Mouse (Mus musculus) limb, embryonic 15.5 days (tissue): Measurements from ENCODE around the gene Oxsr1. TPM values are rescaled to one million over a fixed set of nuclear protein-coding genes. Genes with fewer than 3 reads are reported as not detected.
A peak's percentile ranks its signal among the peaks of the same experiment; 100 is the strongest.

Experiments used
- ATAC-seq: fragments of 200-750 bp; cut with Nextera tagmentation; 2 replicates; pipeline ENCODE4 v1.8.0; 2017; ENCODE audit warnings: low read depth, moderate TSS enrichment; ENCODE audit not compliant: insufficient number of reproducible peaks, low FRiP score, low TSS enrichment
- H3K27ac ChIP-seq: fragments of 300-500 bp; sonication (generic); 2 replicates; pipeline ENCODE4 v1.5.1; 2015; ENCODE audit warnings: moderate library complexity, mild to moderate bottlenecking, inconsistent platforms
- H3K27me3 ChIP-seq: fragments of 300-500 bp; sonication (generic); 2 replicates; pipeline ENCODE4 v1.6.1; 2015; ENCODE audit warnings: inconsistent platforms
- H3K36me3 ChIP-seq: fragments of 300-500 bp; sonication (generic); 2 replicates; pipeline ENCODE4 v1.6.1; 2015; ENCODE audit warnings: inconsistent platforms
- H3K4me1 ChIP-seq: fragments of 300-500 bp; sonication (generic); 2 replicates; pipeline ENCODE4 v1.6.1; 2015; ENCODE audit warnings: inconsistent platforms
- H3K4me2 ChIP-seq: fragments of 300-500 bp; sonication (generic); 2 replicates; pipeline ENCODE4 v1.6.1; 2015; ENCODE audit warnings: mild to moderate bottlenecking, inconsistent platforms
- H3K4me3 ChIP-seq: fragments of 300-500 bp; sonication (generic); 2 replicates; pipeline ENCODE4 v1.5.1; 2015; ENCODE audit warnings: mild to moderate bottlenecking, inconsistent platforms
- H3K9ac ChIP-seq: fragments of 300-500 bp; sonication (generic); 2 replicates; pipeline ENCODE4 v1.6.1; 2015; ENCODE audit warnings: inconsistent platforms
- H3K9me3 ChIP-seq: fragments of 300-500 bp; sonication (generic); 2 replicates; pipeline ENCODE4 v1.6.1; 2016; ENCODE audit warnings: inconsistent platforms
- WGBS: fragments of 180-500 bp; shearing (Covaris S2); methylation state at CpG from one replicate; pipeline ENCODE4 v1.1.7; 2015; 5-methylcytosine and 5-hydroxymethylcytosine counted together
- polyA plus RNA-seq: library from polyadenylated mRNA; unstranded; fragments of >200 nt; fragmentation: Nextera tagmentation; extraction: Ambion mirVana; gene quantifications from 2 replicates; pipeline ENCODE4 v1.2.1, GENCODE M21; 2015

The Oxsr1 gene
- polyA plus RNA-seq, 1 experiment from 2014 or later, result 11.5 TPM

DNA sequence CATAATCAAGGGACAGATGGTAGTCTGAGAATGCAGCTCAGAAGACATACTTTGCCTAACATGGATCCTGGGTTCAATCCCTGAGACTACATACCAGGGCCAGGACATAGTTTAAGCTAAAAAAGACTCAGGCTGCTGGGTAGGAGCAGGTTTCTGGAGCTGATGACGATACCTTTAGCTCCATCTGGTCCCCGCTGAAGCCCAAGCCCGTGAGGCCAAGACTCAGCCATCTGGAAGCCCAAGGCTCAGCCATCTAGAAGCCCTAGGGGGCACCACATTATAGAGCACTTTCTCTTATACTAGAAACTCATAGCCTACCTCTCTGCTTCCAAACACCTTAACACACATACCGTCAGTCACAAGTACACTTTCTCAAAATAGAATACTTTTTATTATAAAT is 13.3 kb upstream of the Oxsr1 start:
- no peak for ATAC-seq
- WGBS, result 71% methylated on average over 4 of the region's 4 CpGs
- H3K4me1 ChIP-seq, result peaks cover 20% of the 10 kb centered on the region
- H3K27me3 ChIP-seq, result no peaks in the 10 kb centered on the region
- no peaks in the 10 kb centered on the region for H3K9me3 ChIP-seq
- H3K4me3 ChIP-seq, result no peak overlapping the region
- H3K27ac ChIP-seq, result no peak overlapping the region
- H3K9ac ChIP-seq, result no peak overlapping the region
- peaks cover 12% of the 10 kb centered on the region for H3K36me3 ChIP-seq
- H3K4me2 ChIP-seq, result no peak overlapping the region

DNA sequence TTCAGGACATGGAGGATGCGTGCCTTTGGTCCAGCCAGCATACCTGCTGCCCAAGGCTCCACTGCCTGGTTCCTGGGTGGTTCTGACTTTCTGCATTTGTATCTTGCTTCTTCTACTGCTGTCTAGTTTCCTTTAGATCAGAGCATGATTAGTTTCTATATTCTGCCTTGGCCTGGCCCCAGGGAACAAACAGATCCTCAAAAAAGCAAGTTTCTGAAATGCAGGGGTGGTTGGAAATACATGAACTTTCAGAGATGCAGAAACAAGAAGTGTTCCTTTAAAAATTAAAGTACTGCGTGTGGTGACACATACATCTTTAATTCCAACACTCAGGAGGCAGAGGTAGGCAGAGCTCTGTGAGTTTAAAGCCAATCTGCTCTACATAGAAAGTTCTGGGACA is 12.6 kb upstream of the Oxsr1 start:
- Histone ChIP-seq H3K27ac (no peak overlapping the region), H3K9me3 (no peaks in the 10 kb centered on the region), H3K9ac (no peak overlapping the region), H3K4me3 (no peak overlapping the region), H3K4me2 (no peak overlapping the region), H3K36me3 (peaks cover 12% of the 10 kb centered on the region), H3K4me1 (peaks cover 15% of the 10 kb centered on the region), H3K27me3 (no peaks in the 10 kb centered on the region)
- no peak for ATAC-seq
- WGBS, result 84% methylated on average over 2 of the region's 2 CpGs

DNA sequence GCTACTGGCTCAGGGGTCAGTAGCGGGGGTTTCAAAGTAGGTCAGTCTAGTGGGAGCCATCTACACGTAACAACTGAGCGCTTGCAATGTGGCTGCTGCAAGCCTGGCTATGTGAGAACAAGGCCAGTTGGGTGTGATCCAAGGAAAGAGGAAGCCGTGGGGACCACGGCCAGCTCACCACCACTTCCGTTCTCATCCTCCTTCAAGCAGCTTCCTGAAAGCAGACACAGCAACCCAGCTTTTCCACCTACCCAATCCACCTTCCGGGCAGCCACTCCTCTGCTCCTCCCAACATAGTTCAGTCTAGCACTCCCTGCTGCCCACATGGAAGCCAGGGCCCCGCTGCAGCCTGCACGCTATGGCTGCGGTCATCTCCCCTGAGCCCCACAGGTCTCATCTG is 12.1 kb upstream of the Oxsr1 start:
- no peak overlapping the region for H3K9ac ChIP-seq
- peaks cover 10% of the 10 kb centered on the region for H3K4me1 ChIP-seq
- H3K9me3 ChIP-seq, result no peaks in the 10 kb centered on the region
- no peak overlapping the region for H3K4me3 ChIP-seq
- H3K4me2 ChIP-seq, result no peak overlapping the region
- WGBS, result 53% methylated on average over 10 of the region's 10 CpGs
- peaks cover 12% of the 10 kb centered on the region for H3K36me3 ChIP-seq
- ATAC-seq, result no peak
- no peaks in the 10 kb centered on the region for H3K27me3 ChIP-seq
- no peak overlapping the region for H3K27ac ChIP-seq

DNA sequence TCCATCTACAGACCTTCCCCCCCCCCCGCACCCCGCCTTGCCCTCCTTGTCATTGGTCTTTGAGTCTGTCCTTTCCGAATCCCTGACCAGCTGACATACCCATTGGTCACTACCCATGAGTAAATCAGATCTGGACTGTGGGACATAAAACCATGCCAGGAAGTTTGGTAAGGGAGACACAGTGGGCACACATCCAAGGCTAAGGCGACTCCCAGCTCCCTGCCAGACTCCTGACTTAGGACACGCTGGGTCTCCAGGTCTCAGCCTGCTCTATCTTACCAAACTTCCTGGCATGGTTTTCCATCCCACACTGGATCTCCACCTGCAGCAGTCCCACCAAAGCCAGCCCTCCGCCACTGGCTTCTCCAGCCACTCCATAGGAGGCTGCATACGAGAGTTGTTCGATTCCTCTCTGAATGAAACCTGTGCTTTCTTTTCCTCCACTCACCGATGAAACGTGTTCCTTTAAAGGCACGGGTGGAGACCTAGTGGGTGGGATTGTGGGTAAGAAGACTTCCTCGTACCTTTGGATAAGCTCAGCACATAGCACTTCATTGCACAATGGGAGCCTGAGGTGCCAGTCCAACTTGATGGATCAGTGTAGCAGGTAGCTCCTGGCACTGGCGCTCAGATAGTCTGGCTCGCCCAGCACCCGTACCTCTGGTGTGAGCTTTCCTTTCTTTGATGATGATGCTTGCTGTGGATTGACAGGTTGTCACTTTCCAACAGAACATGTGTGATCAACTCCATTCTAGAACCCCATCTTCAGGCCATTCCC is 8.1 kb upstream of the Oxsr1 start:
- 80% methylated on average over 15 of the region's 15 CpGs for WGBS
- H3K36me3 ChIP-seq, result no peaks in the 10 kb centered on the region
- no peak for ATAC-seq

DNA sequence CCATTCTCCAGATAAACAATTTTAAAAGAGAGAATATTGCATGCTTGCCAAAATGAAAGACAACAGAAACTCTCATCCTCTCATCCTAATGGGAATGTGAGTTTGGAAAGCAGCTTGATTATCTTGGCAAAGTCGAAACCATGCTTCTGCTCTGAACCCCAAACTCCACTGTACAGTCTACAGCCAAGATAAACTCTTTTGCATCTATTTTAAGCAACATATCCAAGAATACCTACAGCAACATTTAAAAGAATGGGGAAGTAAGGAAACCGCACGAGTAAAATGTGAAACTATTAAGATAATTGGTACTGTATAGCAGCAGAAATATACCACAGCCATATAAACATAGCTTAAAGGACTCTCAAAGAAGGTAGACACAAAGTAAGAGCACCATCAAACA is 6.3 kb upstream of the Oxsr1 start:
- Histone ChIP-seq H3K9ac (no peak overlapping the region), H3K36me3 (no peaks in the 10 kb centered on the region), H3K9me3 (no peaks in the 10 kb centered on the region), H3K4me2 (no peak overlapping the region), H3K27ac (no peak overlapping the region), H3K27me3 (no peaks in the 10 kb centered on the region), H3K4me1 (no peaks in the 10 kb centered on the region), H3K4me3 (no peak overlapping the region)
- ATAC-seq, result no peak
- 69% methylated on average over 3 of the region's 3 CpGs for WGBS

More for the DNA sequence above, 8.1 kb upstream of the Oxsr1 start:
- H3K4me1 ChIP-seq, result peaks cover 6% of the 10 kb centered on the region
- H3K9me3 ChIP-seq, result no peaks in the 10 kb centered on the region
- H3K27ac ChIP-seq, result no peak overlapping the region
- no peak overlapping the region for H3K4me3 ChIP-seq
- no peak overlapping the region for H3K4me2 ChIP-seq
- H3K9ac ChIP-seq, result no peak overlapping the region
- no peaks in the 10 kb centered on the region for H3K27me3 ChIP-seq

DNA sequence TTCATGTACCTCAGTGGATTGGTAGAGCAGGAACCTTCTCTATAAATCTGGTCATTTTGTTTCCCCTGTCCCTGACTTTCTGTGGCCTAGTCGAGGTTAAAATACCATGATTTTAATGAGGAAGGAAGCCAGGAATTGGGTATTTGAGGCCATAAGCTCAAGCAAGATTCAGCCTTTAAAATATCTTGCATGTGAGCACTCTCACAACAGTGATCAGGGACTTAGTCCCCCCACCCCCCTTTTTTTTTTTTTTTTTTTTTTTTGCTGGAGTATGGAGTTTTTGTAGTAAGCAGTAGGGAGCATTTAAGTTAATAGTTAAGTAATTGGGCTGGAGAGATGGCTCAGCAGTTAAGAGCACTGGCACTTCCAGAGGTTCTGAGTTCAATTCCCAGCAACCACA is 1.9 kb upstream of the Oxsr1 start:
- no peak overlapping the region for H3K27ac ChIP-seq
- WGBS, result 78% methylated on average over 1 of the region's 1 CpGs
- no peak overlapping the region for H3K9ac ChIP-seq
- H3K4me1 ChIP-seq, result peaks cover 18% of the 10 kb centered on the region; the same call in 1 of the 2 replicates
- no peaks in the 10 kb centered on the region for H3K9me3 ChIP-seq
- no peaks in the 10 kb centered on the region for H3K36me3 ChIP-seq
- H3K4me3 ChIP-seq, result no peak overlapping the region
- H3K4me2 ChIP-seq, result no peak overlapping the region
- ATAC-seq, result no peak
- no peaks in the 10 kb centered on the region for H3K27me3 ChIP-seq

DNA sequence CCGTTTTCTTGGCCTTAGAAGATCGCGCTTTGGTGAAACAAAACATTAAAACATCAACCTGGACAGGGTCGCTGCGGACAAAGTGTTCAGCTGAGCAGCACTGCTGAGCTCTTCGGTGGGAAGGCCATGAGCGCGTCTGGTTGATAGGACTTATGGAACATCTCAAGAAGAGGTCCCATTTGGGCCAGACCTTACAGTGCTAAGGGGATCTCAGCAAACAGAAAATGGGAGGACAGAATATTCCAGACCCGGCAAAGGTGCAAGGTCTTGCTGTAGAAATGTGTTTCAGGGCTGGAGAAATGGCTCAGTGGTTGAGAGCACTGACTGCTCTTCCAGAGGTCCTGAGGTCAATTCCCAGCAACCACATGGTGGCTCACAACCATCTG is 1.0 kb upstream of the Oxsr1 start:
- H3K27me3 ChIP-seq, result no peaks in the 10 kb centered on the region
- H3K4me3 ChIP-seq, result peak overlapping the region; percentile 99
- peak overlapping the region; percentile 97 for H3K4me2 ChIP-seq
- H3K9ac ChIP-seq, result peak overlapping the region; percentile 50
- WGBS, result 7% methylated on average over 9 of the region's 9 CpGs
- peaks cover 18% of the 10 kb centered on the region; the same call in 1 of the 2 replicates for H3K4me1 ChIP-seq
- ATAC-seq, result no peak
- no peaks in the 10 kb centered on the region for H3K36me3 ChIP-seq
- no peaks in the 10 kb centered on the region for H3K9me3 ChIP-seq
- H3K27ac ChIP-seq, result peak overlapping the region; percentile 92

DNA sequence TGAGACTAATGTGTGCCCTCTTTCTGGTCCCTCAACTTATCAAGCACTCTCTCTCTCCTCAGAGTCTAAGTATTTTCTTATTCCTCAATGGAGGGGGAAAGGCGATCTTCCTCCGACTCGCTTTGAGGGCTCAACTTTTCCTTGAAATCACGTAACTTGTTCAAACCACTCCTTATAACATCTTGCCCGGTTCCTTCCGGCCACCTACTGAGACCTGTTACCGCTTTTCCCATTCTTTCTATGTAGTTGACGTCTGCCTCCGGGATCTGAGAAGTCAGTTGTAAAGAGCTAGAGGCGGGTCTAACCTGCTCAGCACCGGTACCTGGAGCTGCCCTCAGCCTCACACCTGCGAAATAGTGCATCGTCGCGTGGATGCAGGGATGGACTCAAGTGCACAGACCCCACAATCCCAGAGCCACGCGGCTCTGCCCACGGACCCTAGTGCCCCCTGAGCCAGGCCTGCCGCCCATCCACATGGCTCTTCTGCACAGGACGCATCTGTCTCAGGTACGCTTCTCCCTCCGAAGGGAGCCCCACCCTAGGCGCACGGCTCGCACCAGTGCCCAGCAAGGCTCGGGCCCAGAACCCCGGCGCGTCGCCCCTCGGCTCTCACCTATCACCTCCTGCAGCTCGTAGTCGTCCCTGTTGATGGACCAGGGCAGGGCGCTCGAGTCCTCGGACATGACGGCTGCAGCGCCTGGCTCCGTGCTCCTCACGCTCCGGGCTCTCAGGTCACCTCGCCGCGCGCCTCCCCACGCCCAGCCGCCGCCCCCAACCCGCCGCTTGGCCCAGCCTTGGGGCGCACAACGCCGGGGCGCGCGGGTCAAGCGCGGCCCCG is 616 bp downstream of the Oxsr1 start:
- WGBS, result under 1% methylated on average over 59 of the region's 59 CpGs
- Histone ChIP-seq H3K9me3 (no peaks in the 10 kb centered on the region), H3K4me2 (peak overlapping the region; percentile 97), H3K9ac (peak overlapping the region; percentile 81), H3K27ac (peak overlapping the region; percentile 92), H3K36me3 (no peaks in the 10 kb centered on the region), H3K4me1 (peaks cover 18% of the 10 kb centered on the region; the same call in 1 of the 2 replicates), H3K27me3 (no peaks in the 10 kb centered on the region), H3K4me3 (peak overlapping the region; percentile 99)
- ATAC-seq, result peak; percentile 13

DNA sequence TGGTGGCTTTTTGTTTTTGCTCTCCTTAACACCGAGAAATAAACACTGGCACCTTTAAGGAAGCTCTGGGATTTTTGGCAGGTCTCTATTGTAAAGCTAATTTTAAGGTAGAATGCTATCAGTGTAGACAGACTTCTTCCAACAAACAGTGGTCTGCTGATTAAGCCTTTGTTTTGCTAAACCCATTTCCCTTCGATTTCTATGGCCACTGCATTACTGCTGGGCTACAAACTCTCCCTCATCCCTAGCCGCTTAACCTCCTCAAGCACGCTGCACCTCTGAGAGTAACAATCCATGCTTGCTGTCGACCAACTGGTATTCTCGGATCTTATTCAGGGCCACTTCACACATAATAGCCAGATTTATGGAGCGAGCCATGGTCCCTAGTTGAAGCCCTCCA is 1.3 kb downstream of the Oxsr1 start:
- Histone ChIP-seq H3K4me2 (peak overlapping the region; percentile 97), H3K36me3 (no peaks in the 10 kb centered on the region), H3K9ac (no peak overlapping the region), H3K9me3 (no peaks in the 10 kb centered on the region), H3K27me3 (no peaks in the 10 kb centered on the region), H3K4me3 (peak overlapping the region; percentile 99), H3K27ac (no peak overlapping the region), H3K4me1 (peaks cover 18% of the 10 kb centered on the region; the same call in 1 of the 2 replicates)
- ATAC-seq, result no peak
- WGBS, result 12% methylated on average over 7 of the region's 7 CpGs

DNA sequence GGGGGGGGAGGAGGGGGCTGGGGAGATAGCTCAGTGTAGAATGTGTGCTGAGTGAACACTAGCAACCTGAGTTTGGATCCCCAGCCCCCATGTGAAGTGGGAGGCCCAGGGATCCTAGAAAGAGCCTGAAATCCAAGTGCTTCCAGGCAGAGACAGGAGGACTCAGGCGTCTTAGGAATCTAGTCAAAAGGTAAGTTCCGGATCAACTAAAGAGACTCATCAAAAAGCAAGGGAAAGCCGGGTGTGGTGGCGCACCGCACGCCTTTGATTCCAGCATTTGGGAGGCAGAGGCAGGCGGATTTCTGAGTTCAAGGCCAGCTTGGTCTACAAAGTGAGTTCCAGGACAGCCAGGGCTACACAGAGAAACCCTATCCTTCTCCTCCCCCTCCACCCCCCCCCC is 1.8 kb downstream of the Oxsr1 start:
- ATAC-seq, result no peak
- H3K4me2 ChIP-seq, result peak overlapping the region; percentile 97; the same call in 1 of the 2 replicates
- no peak overlapping the region for H3K9ac ChIP-seq
- no peaks in the 10 kb centered on the region for H3K9me3 ChIP-seq
- no peak overlapping the region for H3K27ac ChIP-seq
- WGBS, result 87% methylated on average over 7 of the region's 7 CpGs
- no peaks in the 10 kb centered on the region for H3K27me3 ChIP-seq
- peak overlapping the region; percentile 99; the same call in 1 of the 2 replicates for H3K4me3 ChIP-seq
- H3K4me1 ChIP-seq, result peaks cover 18% of the 10 kb centered on the region; the same call in 1 of the 2 replicates
- no peaks in the 10 kb centered on the region for H3K36me3 ChIP-seq

DNA sequence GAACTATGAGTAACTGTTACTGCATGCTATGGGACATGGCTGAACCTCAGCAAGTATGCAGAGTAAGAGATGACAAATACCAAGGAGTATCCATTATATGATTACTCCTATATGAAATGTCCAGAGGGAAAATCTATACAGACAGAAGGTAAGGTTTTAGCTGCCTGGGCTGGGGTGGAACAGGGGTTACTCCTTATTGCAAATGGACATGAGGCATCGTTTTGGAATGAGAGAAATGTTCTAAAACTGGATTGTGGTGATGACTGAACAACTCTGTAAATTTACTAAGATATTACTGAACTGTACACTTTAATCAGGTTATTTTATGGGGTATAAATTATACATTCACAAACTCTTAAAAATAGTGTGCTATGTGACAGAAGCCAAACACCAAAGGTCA is 3.3 kb downstream of the Oxsr1 start:
- H3K4me3 ChIP-seq, result no peak overlapping the region
- H3K9me3 ChIP-seq, result no peaks in the 10 kb centered on the region
- no peak overlapping the region for H3K27ac ChIP-seq
- H3K4me2 ChIP-seq, result no peak overlapping the region
- no peak overlapping the region for H3K9ac ChIP-seq
- WGBS, result 86% methylated on average over 1 of the region's 1 CpGs
- ATAC-seq, result no peak
- peaks cover 18% of the 10 kb centered on the region; the same call in 1 of the 2 replicates for H3K4me1 ChIP-seq
- H3K36me3 ChIP-seq, result no peaks in the 10 kb centered on the region
- no peaks in the 10 kb centered on the region for H3K27me3 ChIP-seq

DNA sequence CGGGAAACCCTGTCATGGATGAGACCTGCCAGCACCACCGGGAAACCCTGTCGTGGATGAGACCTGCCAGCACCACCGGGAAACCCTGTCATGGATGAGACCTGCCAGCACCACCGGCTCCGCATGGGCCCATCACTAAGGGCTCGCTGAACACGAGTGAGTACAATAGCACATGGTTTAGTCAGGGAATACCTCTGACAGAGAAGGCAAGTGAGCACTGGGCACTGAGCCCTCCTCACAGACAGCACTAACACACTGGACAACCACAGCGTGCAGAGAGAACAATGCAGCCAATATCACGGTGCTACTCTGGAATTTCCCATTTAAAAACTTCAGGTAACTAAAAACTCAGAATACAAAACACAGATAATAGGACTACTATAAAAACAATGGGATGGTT is 9.1 kb downstream of the Oxsr1 start:
- ATAC-seq, result no peak
- WGBS, result 94% methylated on average over 10 of the region's 10 CpGs
- H3K36me3 ChIP-seq, result no peaks in the 10 kb centered on the region
- no peak overlapping the region for H3K27ac ChIP-seq
- no peak overlapping the region for H3K9ac ChIP-seq
- H3K27me3 ChIP-seq, result no peaks in the 10 kb centered on the region
- H3K4me2 ChIP-seq, result no peak overlapping the region
- H3K4me3 ChIP-seq, result no peak overlapping the region
- no peaks in the 10 kb centered on the region for H3K9me3 ChIP-seq
- no peaks in the 10 kb centered on the region for H3K4me1 ChIP-seq
